Mouse (Mus musculus) small intestine, adult 2 months (tissue): ENCODE results near the gene Wdr18. TPM values are rescaled to one million over a fixed set of nuclear protein-coding genes. Genes with fewer than 3 reads are reported as not detected.

Source experiments
- H3K27ac ChIP-seq: fragments of 200-500 bp; 2 replicates; pipeline ENCODE4 v1.5.1; 2012; ENCODE audit warnings: low read depth, low read length, control low read depth, inconsistent platforms; ENCODE audit not compliant: insufficient read depth
- H3K27me3 ChIP-seq: fragments of 200-500 bp; 2 replicates; pipeline ENCODE4 v1.6.1; 2012; ENCODE audit warnings: mild to moderate bottlenecking, moderate library complexity, low read length, inconsistent platforms; ENCODE audit not compliant: control insufficient read depth, insufficient read depth
- H3K36me3 ChIP-seq: fragments of 200-500 bp; 2 replicates; pipeline ENCODE4 v1.6.1; 2012; ENCODE audit warnings: mild to moderate bottlenecking, low read length, control low read depth, inconsistent platforms; ENCODE audit not compliant: control insufficient read depth, insufficient read depth
- H3K4me1 ChIP-seq: fragments of 200-500 bp; 2 replicates; pipeline ENCODE4 v1.6.1; 2012; ENCODE audit warnings: low read length, inconsistent platforms, mixed read lengths; ENCODE audit not compliant: control insufficient read depth, insufficient read depth, insufficient read length
- H3K4me3 ChIP-seq: fragments of 200-500 bp; 2 replicates; pipeline ENCODE4 v1.5.1; 2012; ENCODE audit warnings: low read depth, mild to moderate bottlenecking, control low read depth, inconsistent platforms, low read length, moderate library complexity
- CTCF ChIP-seq: fragments of 200-500 bp; IDR thresholded peaks from 2 replicates; pipeline ENCODE4 v1.5.1; 2012; ENCODE audit warnings: low read depth, mild to moderate bottlenecking, control low read depth, inconsistent platforms, low read length, moderate library complexity, mixed read lengths; ENCODE audit not compliant: insufficient replicate concordance, insufficient read length; ENCODE audit errors: extremely low read depth
- POLR2A ChIP-seq: fragments of 200-500 bp; IDR thresholded peaks from 2 replicates; pipeline ENCODE4 v1.6.1; 2012; ENCODE audit warnings: low read depth, mild to moderate bottlenecking, control low read depth, inconsistent platforms, low read length, moderate library complexity
- WGBS: fragments of 180-500 bp; shearing (Covaris S2); methylation state at CpG from one replicate; pipeline ENCODE4 v1.1.7; 2018; 5-methylcytosine and 5-hydroxymethylcytosine counted together
- polyA plus RNA-seq: library from polyadenylated mRNA; depleted of rRNA; stranded (reverse); fragments of >200 nt; gene quantifications from 2 replicates; pipeline ENCODE4 v1.2.3, GENCODE M21; 2012; rRNA removed

The Wdr18 gene
- polyA plus RNA-seq: 34.8 and 44.6 TPM in 2 replicates

GRCm38 (mm10) chr10:79959847-79960601, at the start of gene Wdr18:
TSS of gene Wdr18 (plus strand) at chr10:79960152.
- Histone ChIP-seq H3K4me1 (peaks cover 2% of the 10 kb centered on the region), H3K4me3 (peak within 1 kb of the TSS; percentile 86), H3K27ac (no peak within 1 kb of the TSS), H3K27me3 (no peaks in the 10 kb centered on the region), H3K36me3 (peaks cover 12% of the 10 kb centered on the region)
- WGBS: under 1% methylated on average over 61 of the region's 61 CpGs
- TF ChIP-seq CTCF: peak; percentile 95
- TF ChIP-seq POLR2A: peak; percentile 27; the same call in 1 of the 2 replicates

GRCm38 (mm10) chr10:79910556-79910955, 49.4 kb upstream of the Wdr18 start, which contains the start of gene Gm26602:
TSS of gene Gm26602 (plus strand) at chr10:79910856.
- Histone ChIP-seq H3K4me1 (peaks cover 11% of the 10 kb centered on the region), H3K27ac (no peak within 1 kb of the TSS), H3K4me3 (no peak within 1 kb of the TSS), H3K27me3 (no peaks in the 10 kb centered on the region), H3K36me3 (peaks cover 8% of the 10 kb centered on the region)
- 98% methylated on average over 4 of the region's 4 CpGs for WGBS
- TF ChIP-seq POLR2A (no peak), CTCF (no peak)

GRCm38 (mm10) chr10:79912412-79912811, 47.5 kb upstream of the Wdr18 start:
- no peak overlapping the region for H3K4me3 ChIP-seq
- H3K36me3 ChIP-seq: peaks cover 6% of the 10 kb centered on the region; the same call in 1 of the 2 replicates
- no peak overlapping the region for H3K27ac ChIP-seq
- peaks cover 17% of the 10 kb centered on the region for H3K4me1 ChIP-seq
- no peak for TF ChIP-seq CTCF
- no peak for TF ChIP-seq POLR2A
- WGBS: 78% methylated on average over 20 of the region's 20 CpGs
- H3K27me3 ChIP-seq: no peaks in the 10 kb centered on the region

- H3K4me1 ChIP-seq: peaks cover 20% of the 10 kb centered on the region
- H3K27ac ChIP-seq: 0 out of 2 replicates have a peak overlapping the region, but pooled peaks have one; percentile 21
- 67% methylated on average over 11 of the region's 11 CpGs for WGBS
- H3K27me3 ChIP-seq: no peaks in the 10 kb centered on the region
- TF ChIP-seq POLR2A (no peak), CTCF (no peak)
- peaks cover 6% of the 10 kb centered on the region; the same call in 1 of the 2 replicates for H3K36me3 ChIP-seq
- H3K4me3 ChIP-seq: no peak overlapping the region
These were observed 45.6 kb upstream of the Wdr18 start for GRCm38 (mm10) chr10:79914131-79914947.

GRCm38 (mm10) chr10:79914948-79915596, 44.9 kb upstream of the Wdr18 start:
- Histone ChIP-seq H3K27me3 (no peaks in the 10 kb centered on the region), H3K27ac (0 out of 2 replicates have a peak overlapping the region, but pooled peaks have one; percentile 34), H3K4me1 (peaks cover 21% of the 10 kb centered on the region), H3K4me3 (no peak overlapping the region), H3K36me3 (peaks cover 6% of the 10 kb centered on the region; the same call in 1 of the 2 replicates)
- TF ChIP-seq POLR2A: no peak
- WGBS: 20% methylated on average over 7 of the region's 7 CpGs

GRCm38 (mm10) chr10:79916081-79916480, 43.9 kb upstream of the Wdr18 start:
- H3K4me1 ChIP-seq: peaks cover 24% of the 10 kb centered on the region
- H3K27ac ChIP-seq: no peak overlapping the region
- WGBS: 15% methylated on average over 8 of the region's 8 CpGs
- peak overlapping the region; percentile 77 for H3K4me3 ChIP-seq
- no peak for TF ChIP-seq POLR2A
- TF ChIP-seq CTCF: no peak
- peaks cover 4% of the 10 kb centered on the region; the same call in 1 of the 2 replicates for H3K27me3 ChIP-seq
- H3K36me3 ChIP-seq: 0 out of 2 replicates have a peak, but pooled peaks cover 2% of the 10 kb centered on the region
